Mouse (Mus musculus): Measurements from ENCODE around the gene Spcs1. TPM values are rescaled to one million over a fixed set of nuclear protein-coding genes. Genes with fewer than 3 reads are reported as not detected.

Gene Spcs1
- polyA plus RNA-seq (2011; ENCODE audit: insufficient read length, low read depth, missing spikeins) = 465 and 483 TPM in 2 replicates

DNA sequence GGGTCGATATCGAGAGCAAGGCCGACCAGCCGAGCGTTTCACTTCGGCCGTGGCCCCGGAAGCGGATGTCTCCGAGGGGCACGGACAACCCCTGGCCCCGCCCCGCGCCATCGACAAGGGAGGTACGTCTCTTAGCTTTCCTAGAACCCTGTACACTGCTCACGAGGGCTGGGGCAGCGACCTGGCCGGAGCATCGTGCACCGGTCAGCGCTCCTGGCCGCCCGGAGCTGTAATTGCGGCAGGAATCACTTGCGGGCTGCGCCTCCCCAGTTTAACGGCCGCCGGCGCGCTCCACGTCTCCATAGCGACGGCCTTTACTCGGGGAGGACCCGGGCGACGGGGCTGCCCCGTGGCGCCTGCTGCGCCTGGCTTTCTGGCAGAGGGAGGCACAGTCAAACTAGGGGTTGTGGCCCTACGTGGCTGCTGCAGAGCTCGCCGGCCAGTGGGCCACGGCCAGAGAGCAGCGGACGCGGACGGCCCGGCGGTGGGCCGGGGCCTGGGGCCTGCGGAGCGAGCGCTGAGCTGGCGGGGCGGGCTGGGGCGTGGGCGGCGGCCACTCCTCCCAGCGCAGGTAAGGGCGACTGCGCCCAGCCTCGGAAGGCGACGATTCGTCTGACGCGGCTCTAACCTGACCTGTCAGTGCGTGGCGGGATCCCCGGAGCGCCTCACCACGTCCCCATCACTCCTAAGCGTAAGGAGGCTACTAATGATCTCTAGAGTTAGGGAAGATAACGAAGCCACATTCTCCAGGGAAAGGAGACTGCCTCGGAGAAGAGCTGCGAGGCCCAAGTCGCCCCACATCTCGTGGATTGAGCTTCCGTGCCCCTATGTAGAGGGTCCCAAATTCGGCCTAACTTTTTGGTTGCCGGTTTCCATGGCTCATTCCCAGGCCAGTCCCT is at the start of gene Spcs1, which contains the start of gene Glt8d1:
Gene Spcs1 (minus strand): TSS at position 366 of the 899 bp plus-strand sequence.
Gene Glt8d1 (plus strand): TSS at position 94 of the 899 bp plus-strand sequence.
- Histone ChIP-seq H3K4me3 (ENCODE audit: insufficient read depth, low read length) (peak within 1 kb of the TSS; percentile 79), H3K27ac (ENCODE audit: insufficient read depth, low read length) (peak within 1 kb of the TSS; percentile 69), H3K4me1 (ENCODE audit: control insufficient read depth, insufficient read depth, low read length) (no peaks in the 10 kb centered on the region)
- TF ChIP-seq CTCF (IDR thresholded peaks at IDR 0.05; ENCODE audit: borderline replicate concordance, insufficient read depth, low read length) (no peak), POLR2A (IDR thresholded peaks at IDR 0.05; ENCODE audit: low read depth, low read length) (peak; percentile 87)

DNA sequence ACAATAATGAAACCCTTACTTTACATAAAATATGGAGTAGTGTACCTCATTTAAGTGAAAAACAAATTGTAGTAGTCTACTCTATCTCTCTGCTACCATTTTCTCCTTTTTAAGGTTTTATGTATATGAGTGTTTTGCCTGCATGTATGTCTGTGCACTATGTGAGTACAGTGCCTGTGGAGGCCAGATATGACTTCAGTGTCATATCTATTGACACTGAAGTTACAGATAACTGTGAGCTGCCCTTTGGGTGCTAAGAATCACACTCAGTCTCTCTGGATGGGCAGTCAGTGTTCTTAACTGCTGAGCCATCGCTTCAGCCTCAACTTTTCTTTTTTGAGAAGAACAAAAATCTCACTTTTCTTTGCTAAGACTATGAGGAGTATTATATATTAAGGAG is 44.3 kb upstream of the Spcs1 start:
- Histone ChIP-seq H3K27ac (ENCODE audit: insufficient read depth, low read length) (no peak overlapping the region), H3K4me3 (ENCODE audit: insufficient read depth, low read length) (no peak overlapping the region), H3K4me1 (ENCODE audit: control insufficient read depth, insufficient read depth, low read length) (no peaks in the 10 kb centered on the region)
- TF ChIP-seq POLR2A (IDR thresholded peaks at IDR 0.05; ENCODE audit: low read depth, low read length) (no peak), CTCF (IDR thresholded peaks at IDR 0.05; ENCODE audit: borderline replicate concordance, insufficient read depth, low read length) (no peak)

DNA sequence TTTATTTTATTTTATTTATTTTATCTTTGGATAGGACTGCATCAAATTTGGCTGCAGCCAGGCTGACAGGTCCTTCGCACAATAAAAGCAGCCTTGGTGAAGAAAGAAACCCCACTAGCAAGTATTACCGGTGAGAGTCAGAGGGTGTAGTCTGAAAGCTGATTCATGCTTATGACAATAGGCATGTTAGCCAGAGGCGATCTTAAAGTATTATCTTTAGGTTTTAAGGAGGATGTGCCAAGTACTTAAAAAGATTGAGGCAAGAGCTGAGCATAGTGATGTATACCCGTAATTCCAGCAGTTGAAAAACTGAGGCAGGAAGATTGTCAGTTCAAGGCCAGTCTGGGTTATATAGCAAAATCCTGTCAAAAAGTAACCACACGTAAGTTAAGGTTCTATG is 43.8 kb upstream of the Spcs1 start:
- Histone ChIP-seq H3K4me3 (ENCODE audit: insufficient read depth, low read length) (no peak overlapping the region), H3K4me1 (ENCODE audit: control insufficient read depth, insufficient read depth, low read length) (no peaks in the 10 kb centered on the region), H3K27ac (ENCODE audit: insufficient read depth, low read length) (no peak overlapping the region)
- no peak for TF ChIP-seq CTCF (IDR thresholded peaks at IDR 0.05; ENCODE audit: borderline replicate concordance, insufficient read depth, low read length)
- no peak for TF ChIP-seq POLR2A (IDR thresholded peaks at IDR 0.05; ENCODE audit: low read depth, low read length)

DNA sequence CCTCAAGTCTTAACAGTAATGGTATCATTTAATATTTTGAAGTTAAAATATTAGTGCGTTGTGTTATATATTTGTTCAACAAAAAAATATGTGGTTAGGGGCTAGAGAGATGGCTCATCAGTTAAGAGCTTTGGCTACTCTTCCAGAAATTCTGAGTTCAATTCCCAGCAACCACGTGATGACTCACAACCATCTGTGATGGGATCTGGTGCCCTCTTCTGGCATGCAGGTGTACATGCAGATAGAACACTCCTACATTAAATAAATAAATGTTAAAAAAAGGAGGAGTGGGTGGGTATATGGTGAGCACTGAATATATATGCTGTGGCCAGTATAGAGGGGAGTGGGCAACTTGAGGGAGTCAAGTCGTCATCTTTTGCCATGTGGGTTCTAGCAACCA is 24.3 kb upstream of the Spcs1 start:
- Histone ChIP-seq H3K4me1 (ENCODE audit: control insufficient read depth, insufficient read depth, low read length) (no peaks in the 10 kb centered on the region), H3K4me3 (ENCODE audit: insufficient read depth, low read length) (no peak overlapping the region), H3K27ac (ENCODE audit: insufficient read depth, low read length) (no peak overlapping the region)
- TF ChIP-seq POLR2A (IDR thresholded peaks at IDR 0.05; ENCODE audit: low read depth, low read length) = no peak
- no peak for TF ChIP-seq CTCF (IDR thresholded peaks at IDR 0.05; ENCODE audit: borderline replicate concordance, insufficient read depth, low read length)

DNA sequence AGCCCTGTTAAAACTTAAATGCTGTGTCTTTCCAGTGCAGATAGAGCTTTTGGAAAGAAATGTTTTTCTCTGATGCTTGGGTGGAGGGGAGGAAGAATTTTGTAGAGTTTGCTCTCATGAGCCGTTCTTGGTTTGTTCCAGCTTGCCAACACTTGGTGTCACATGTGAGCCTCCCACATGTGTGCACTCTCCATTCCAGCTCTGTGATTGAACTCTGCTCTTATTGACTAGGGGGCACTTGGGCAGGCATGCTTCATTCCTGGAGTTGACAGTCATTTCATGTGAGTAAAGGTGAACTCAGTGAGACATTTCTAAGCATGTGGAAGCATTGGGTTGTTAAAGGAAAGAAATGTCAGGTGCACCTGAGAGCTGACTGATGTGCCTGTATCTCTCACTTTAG is 21.1 kb upstream of the Spcs1 start:
- no peaks in the 10 kb centered on the region for H3K4me1 ChIP-seq (ENCODE audit: control insufficient read depth, insufficient read depth, low read length)
- H3K4me3 ChIP-seq (ENCODE audit: insufficient read depth, low read length) = no peak overlapping the region
- H3K27ac ChIP-seq (ENCODE audit: insufficient read depth, low read length) = no peak overlapping the region
- TF ChIP-seq CTCF (IDR thresholded peaks at IDR 0.05; ENCODE audit: borderline replicate concordance, insufficient read depth, low read length) (no peak), POLR2A (IDR thresholded peaks at IDR 0.05; ENCODE audit: low read depth, low read length) (no peak)

DNA sequence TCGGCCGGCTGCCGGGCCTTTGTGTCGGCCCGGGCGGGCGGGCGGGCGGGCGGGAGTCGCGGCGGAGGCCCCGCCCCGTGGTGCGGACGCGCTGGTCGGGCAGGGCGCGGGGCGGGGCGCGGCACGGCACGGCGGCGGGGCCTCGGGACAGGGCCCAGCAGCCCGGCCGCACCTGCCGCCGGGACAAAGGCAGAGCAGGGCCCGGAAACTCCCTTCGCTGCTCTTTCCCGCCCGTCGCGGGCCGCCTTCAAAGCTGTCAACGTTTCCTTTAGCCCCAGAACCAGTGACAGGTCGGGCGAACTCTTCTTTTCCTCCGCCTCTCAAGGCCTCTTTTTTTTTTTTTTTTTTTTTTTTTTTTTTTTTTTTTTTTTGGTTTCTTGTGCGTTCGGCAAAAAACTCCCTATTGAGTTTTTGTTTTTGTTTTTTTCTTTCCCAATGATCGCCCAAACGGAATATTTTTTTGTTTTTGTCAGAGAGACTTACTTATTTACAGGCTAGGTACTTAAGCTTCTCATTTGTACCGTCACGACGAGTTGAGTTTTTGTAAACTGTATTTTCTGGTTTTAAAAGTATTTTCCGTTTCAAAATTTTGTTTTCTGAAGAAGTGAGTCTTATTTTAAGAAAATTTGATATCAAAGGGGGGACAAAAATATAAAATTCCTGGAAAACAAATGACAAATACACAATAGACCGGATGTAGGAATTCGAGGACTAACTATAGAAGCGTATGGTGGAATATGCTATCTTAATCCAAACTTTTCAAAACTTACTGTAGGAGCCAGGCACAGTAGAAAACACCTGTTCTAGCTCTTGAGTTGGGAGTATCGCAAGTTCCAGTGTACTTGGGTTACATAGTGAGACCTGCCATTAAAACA is 18.1 kb upstream of the Spcs1 start:
- peak overlapping the region; percentile 69 for H3K4me3 ChIP-seq (ENCODE audit: insufficient read depth, low read length)
- peaks cover 10% of the 10 kb centered on the region for H3K4me1 ChIP-seq (ENCODE audit: control insufficient read depth, insufficient read depth, low read length)
- peak; percentile 68 for TF ChIP-seq POLR2A (IDR thresholded peaks at IDR 0.05; ENCODE audit: low read depth, low read length)
- TF ChIP-seq CTCF (IDR thresholded peaks at IDR 0.05; ENCODE audit: borderline replicate concordance, insufficient read depth, low read length) = no peak
- H3K27ac ChIP-seq (ENCODE audit: insufficient read depth, low read length) = peak overlapping the region; percentile 75

DNA sequence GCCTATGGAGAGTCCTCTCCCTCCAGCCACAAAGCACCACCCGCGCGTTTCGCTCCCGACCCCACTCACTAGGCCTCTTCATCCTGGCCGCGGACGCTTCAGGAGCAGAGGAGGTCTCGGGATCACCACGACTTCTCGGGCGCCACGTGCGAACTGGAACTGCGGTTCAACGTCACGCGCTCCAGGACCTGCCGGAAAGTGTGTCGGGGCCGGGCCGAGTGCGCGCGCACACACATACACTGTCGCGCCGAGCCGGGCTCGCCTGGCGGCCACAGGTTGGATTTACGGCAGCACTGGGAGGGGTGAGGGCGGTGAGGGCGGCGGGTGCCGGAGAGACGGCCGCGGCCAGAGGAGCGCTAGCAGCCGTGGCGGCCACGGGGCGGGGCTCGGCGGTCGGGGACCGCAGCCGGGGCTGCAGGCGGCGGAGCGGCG is 17.4 kb upstream of the Spcs1 start, which contains the start of the genes Pbrm1 and Gnl3:
Gene Pbrm1 (plus strand): TSS at position 279 of the 432 bp plus-strand sequence.
Gene Gnl3 (minus strand): TSS at position 293 of the 432 bp plus-strand sequence.
- peak within 1 kb of the TSS; percentile 75 for H3K27ac ChIP-seq (ENCODE audit: insufficient read depth, low read length)
- peaks cover 10% of the 10 kb centered on the region for H3K4me1 ChIP-seq (ENCODE audit: control insufficient read depth, insufficient read depth, low read length)
- no peak for TF ChIP-seq CTCF (IDR thresholded peaks at IDR 0.05; ENCODE audit: borderline replicate concordance, insufficient read depth, low read length)
- peak; percentile 95 for TF ChIP-seq POLR2A (IDR thresholded peaks at IDR 0.05; ENCODE audit: low read depth, low read length)
- peak within 1 kb of the TSS; percentile 97 for H3K4me3 ChIP-seq (ENCODE audit: insufficient read depth, low read length)

DNA sequence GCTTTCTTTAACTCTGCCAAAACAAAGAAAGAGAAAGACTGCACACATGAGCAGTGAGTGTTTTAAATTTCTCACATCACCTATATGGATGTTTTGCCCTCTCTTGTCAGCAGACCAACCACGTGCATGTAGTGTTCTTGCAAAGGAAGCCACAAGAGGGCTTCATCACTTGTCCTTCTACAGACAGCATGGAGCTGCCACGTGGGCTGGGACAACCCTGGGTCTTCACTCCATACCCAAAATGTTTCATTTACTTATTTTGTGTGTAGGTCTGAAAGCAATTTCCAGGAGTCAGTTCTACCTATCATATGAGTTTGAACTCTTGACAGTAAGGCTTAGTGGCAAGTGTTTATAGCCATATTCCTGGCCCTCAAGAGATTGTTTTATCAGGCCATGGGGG is 16.4 kb upstream of the Spcs1 start:
- no peak for TF ChIP-seq POLR2A (IDR thresholded peaks at IDR 0.05; ENCODE audit: low read depth, low read length)
- TF ChIP-seq CTCF (IDR thresholded peaks at IDR 0.05; ENCODE audit: borderline replicate concordance, insufficient read depth, low read length) = no peak
- peak overlapping the region; percentile 20; the same call in 1 of the 2 replicates for H3K27ac ChIP-seq (ENCODE audit: insufficient read depth, low read length)
- H3K4me3 ChIP-seq (ENCODE audit: insufficient read depth, low read length) = peak overlapping the region; percentile 97
- H3K4me1 ChIP-seq (ENCODE audit: control insufficient read depth, insufficient read depth, low read length) = peaks cover 10% of the 10 kb centered on the region

DNA sequence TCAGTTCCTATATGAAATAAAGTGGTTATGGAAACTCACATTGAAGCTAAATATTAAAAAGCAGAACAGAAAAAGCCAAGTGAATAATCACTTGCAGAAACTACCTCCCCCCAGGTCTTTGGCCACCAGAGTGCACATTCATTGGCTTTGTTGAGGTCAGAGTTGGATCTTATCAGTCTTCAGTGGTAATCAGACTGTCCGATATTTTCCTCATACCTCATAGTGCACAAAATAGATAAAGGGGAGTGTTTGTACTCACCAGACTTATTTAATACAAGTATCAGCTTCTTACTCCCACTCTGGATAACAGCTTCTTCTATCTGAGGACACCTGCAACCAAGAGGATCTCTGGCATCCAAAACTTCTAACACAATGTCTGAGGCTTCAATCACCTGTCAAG is 14.6 kb upstream of the Spcs1 start:
- peaks cover 10% of the 10 kb centered on the region for H3K4me1 ChIP-seq (ENCODE audit: control insufficient read depth, insufficient read depth, low read length)
- H3K27ac ChIP-seq (ENCODE audit: insufficient read depth, low read length) = no peak overlapping the region
- no peak for TF ChIP-seq CTCF (IDR thresholded peaks at IDR 0.05; ENCODE audit: borderline replicate concordance, insufficient read depth, low read length)
- TF ChIP-seq POLR2A (IDR thresholded peaks at IDR 0.05; ENCODE audit: low read depth, low read length) = no peak
- peak overlapping the region; percentile 17; the same call in 1 of the 2 replicates for H3K4me3 ChIP-seq (ENCODE audit: insufficient read depth, low read length)
